Mouse (Mus musculus): ENCODE results near the gene Tulp2. TPM values are rescaled to one million over a fixed set of nuclear protein-coding genes. Genes with fewer than 3 reads are reported as not detected.
"Not testable (repeated sequence)": the region's sequence is repeated elsewhere in the genome, so short reads cannot be mapped to it uniquely, and the experiment has no call there.

Gene Tulp2
- polyA plus RNA-seq, 1 experiment from 2014 or later: 1.5 TPM

DNA sequence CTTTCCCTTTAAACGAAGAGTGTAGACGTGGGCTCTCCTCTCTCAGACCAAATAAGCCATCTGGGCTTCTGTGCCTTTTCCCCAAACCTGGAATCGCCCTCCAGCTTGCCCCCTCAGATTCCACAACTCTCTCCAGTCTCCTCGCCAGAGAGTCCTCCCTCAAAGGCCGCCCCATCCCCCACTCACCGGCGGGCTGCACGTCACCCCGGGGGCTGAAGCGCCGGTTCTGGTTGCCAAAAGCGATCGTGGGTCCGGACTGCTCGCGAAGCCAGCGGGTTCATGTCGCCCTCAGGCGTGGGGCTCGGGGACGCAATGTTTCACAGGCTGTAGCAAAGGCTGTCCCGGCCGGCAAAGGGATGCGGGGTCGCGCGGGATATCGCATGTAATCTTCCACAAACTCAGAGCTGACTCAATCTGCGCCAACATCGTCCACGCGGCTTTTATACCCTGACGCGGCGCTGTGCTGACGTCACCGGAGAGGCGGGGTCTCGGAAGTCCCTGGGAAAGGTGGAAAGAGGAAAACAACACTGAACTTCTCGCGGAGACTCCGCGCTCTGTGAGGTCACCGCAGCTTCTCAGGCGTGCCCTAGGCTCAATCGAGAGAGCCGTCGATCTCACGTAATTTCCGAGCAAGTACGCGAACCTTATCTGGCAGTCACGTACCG is 44.3 kb downstream of the Tulp2 start, which contains the start of the genes Ppp1r15a and Plekha4:
TSS of gene Ppp1r15a (minus strand) at position 460 of the 665 bp plus-strand sequence.
TSS of gene Plekha4 (plus strand) at position 522 of the 665 bp plus-strand sequence.
- ATAC-seq (replicated peaks; ENCODE audit: insufficient number of reproducible peaks, low FRiP score, low TSS enrichment): peak; percentile 81
- Histone ChIP-seq H3K9me3 (replicated peaks; ENCODE audit: control insufficient read depth, low read length) (no peaks in the 10 kb centered on the region), H3K4me2 (peak within 1 kb of the TSS; percentile 79), H3K4me3 (ENCODE audit: low read depth, low read length) (peak within 1 kb of the TSS; percentile 74), H3K36me3 (ENCODE audit: control insufficient read depth, insufficient read depth, low read length) (no peaks in the 10 kb centered on the region), H3K4me1 (ENCODE audit: control insufficient read depth, insufficient read depth, low read length) (peaks cover 29% of the 10 kb centered on the region), H3K9ac (ENCODE audit: low read depth, low read length) (peak within 1 kb of the TSS; percentile 96), H3K27me3 (ENCODE audit: control insufficient read depth, insufficient read depth, low read length) (no peaks in the 10 kb centered on the region), H3K27ac (ENCODE audit: low read depth, low read length) (peak within 1 kb of the TSS; percentile 96)
- under 1% methylated on average over 54 of the region's 54 CpGs for WGBS (ENCODE audit: insufficient replicate concordance)

- Histone ChIP-seq H3K4me3 (ENCODE audit: low read depth, low read length) (peak overlapping the region; percentile 74), H3K4me2 (peak overlapping the region; percentile 79), H3K9me3 (replicated peaks; ENCODE audit: control insufficient read depth, low read length) (no peaks in the 10 kb centered on the region), H3K27ac (ENCODE audit: low read depth, low read length) (peak overlapping the region; percentile 96), H3K36me3 (ENCODE audit: control insufficient read depth, insufficient read depth, low read length) (no peaks in the 10 kb centered on the region), H3K27me3 (ENCODE audit: control insufficient read depth, insufficient read depth, low read length) (no peaks in the 10 kb centered on the region), H3K9ac (ENCODE audit: low read depth, low read length) (peak overlapping the region; percentile 96), H3K4me1 (ENCODE audit: control insufficient read depth, insufficient read depth, low read length) (peaks cover 29% of the 10 kb centered on the region)
- 16% methylated on average over 7 of the region's 7 CpGs for WGBS (ENCODE audit: insufficient replicate concordance)
- ATAC-seq (replicated peaks; ENCODE audit: insufficient number of reproducible peaks, low FRiP score, low TSS enrichment): no peak
These were observed 44.9 kb downstream of the Tulp2 start for GRCm38 (mm10) chr7:45526474-45527120.

- H3K4me2 ChIP-seq: peak overlapping the region; percentile 79; the same call in 1 of the 2 replicates
- H3K27ac ChIP-seq (ENCODE audit: low read depth, low read length); H3K4me3 ChIP-seq (ENCODE audit: low read depth, low read length): not testable (repeated sequence)
These were observed 45.5 kb downstream of the Tulp2 start for GRCm38 (mm10) chr7:45527169-45527568.

GRCm38 (mm10) chr7:45529461-45529860 is 47.8 kb downstream of the Tulp2 start:
- Histone ChIP-seq H3K4me1 (ENCODE audit: control insufficient read depth, insufficient read depth, low read length) (peaks cover 21% of the 10 kb centered on the region), H3K9me3 (replicated peaks; ENCODE audit: control insufficient read depth, low read length) (no peaks in the 10 kb centered on the region), H3K4me2 (peak overlapping the region; percentile 31; the same call in 1 of the 2 replicates), H3K9ac (ENCODE audit: low read depth, low read length) (no peak overlapping the region), H3K27me3 (ENCODE audit: control insufficient read depth, insufficient read depth, low read length) (no peaks in the 10 kb centered on the region), H3K36me3 (ENCODE audit: control insufficient read depth, insufficient read depth, low read length) (no peaks in the 10 kb centered on the region), H3K27ac (ENCODE audit: low read depth, low read length) (no peak overlapping the region), H3K4me3 (ENCODE audit: low read depth, low read length) (no peak overlapping the region)
- 10% methylated on average over 6 of the region's 6 CpGs for WGBS (ENCODE audit: insufficient replicate concordance)
- no peak for ATAC-seq (replicated peaks; ENCODE audit: insufficient number of reproducible peaks, low FRiP score, low TSS enrichment)

More at GRCm38 (mm10) chr7:45527169-45527568, 45.5 kb downstream of the Tulp2 start:
- H3K9me3 ChIP-seq (replicated peaks; ENCODE audit: control insufficient read depth, low read length); H3K9ac ChIP-seq (ENCODE audit: low read depth, low read length); ATAC-seq (replicated peaks; ENCODE audit: insufficient number of reproducible peaks, low FRiP score, low TSS enrichment); H3K36me3 ChIP-seq (ENCODE audit: control insufficient read depth, insufficient read depth, low read length); H3K27me3 ChIP-seq (ENCODE audit: control insufficient read depth, insufficient read depth, low read length): not testable (repeated sequence)
- H3K4me1 ChIP-seq (ENCODE audit: control insufficient read depth, insufficient read depth, low read length): peaks cover 29% of the 10 kb centered on the region
- 74% methylated on average over 6 of the region's 6 CpGs for WGBS (ENCODE audit: insufficient replicate concordance)

DNA sequence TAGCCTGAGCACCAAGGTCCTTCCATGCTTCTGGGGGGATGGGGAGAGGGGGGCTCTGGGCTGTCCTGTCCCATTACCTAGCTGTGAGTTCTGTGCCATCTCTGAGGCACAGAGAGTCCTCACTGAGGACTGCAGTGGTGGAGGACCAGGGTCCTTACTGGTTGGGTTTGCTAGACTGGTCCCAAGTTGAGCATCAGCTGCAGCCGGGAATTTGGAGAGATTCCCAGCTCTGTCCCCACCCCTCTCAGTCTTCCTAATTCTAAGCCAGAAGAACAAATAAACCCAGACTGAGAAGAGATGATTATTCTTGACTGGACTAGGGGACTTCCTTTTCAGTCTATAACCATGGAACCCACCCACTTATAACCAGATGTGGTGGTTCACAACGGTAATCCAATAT is 49.0 kb downstream of the Tulp2 start:
- Histone ChIP-seq H3K4me3 (ENCODE audit: low read depth, low read length) (no peak overlapping the region), H3K36me3 (ENCODE audit: control insufficient read depth, insufficient read depth, low read length) (no peaks in the 10 kb centered on the region), H3K27ac (ENCODE audit: low read depth, low read length) (no peak overlapping the region), H3K9me3 (replicated peaks; ENCODE audit: control insufficient read depth, low read length) (no peaks in the 10 kb centered on the region), H3K4me1 (ENCODE audit: control insufficient read depth, insufficient read depth, low read length) (peaks cover 14% of the 10 kb centered on the region), H3K27me3 (ENCODE audit: control insufficient read depth, insufficient read depth, low read length) (no peaks in the 10 kb centered on the region), H3K9ac (ENCODE audit: low read depth, low read length) (no peak overlapping the region), H3K4me2 (no peak overlapping the region)
- no peak for ATAC-seq (replicated peaks; ENCODE audit: insufficient number of reproducible peaks, low FRiP score, low TSS enrichment)
- WGBS (ENCODE audit: insufficient replicate concordance): 82% methylated on average over 2 of the region's 2 CpGs

- Histone ChIP-seq H3K9me3 (replicated peaks; ENCODE audit: control insufficient read depth, low read length) (no peaks in the 10 kb centered on the region), H3K4me2 (no peak overlapping the region), H3K9ac (ENCODE audit: low read depth, low read length) (no peak overlapping the region), H3K4me1 (ENCODE audit: control insufficient read depth, insufficient read depth, low read length) (peaks cover 5% of the 10 kb centered on the region), H3K36me3 (ENCODE audit: control insufficient read depth, insufficient read depth, low read length) (no peaks in the 10 kb centered on the region), H3K4me3 (ENCODE audit: low read depth, low read length) (no peak overlapping the region), H3K27ac (ENCODE audit: low read depth, low read length) (no peak overlapping the region), H3K27me3 (ENCODE audit: control insufficient read depth, insufficient read depth, low read length) (no peaks in the 10 kb centered on the region)
- WGBS (ENCODE audit: insufficient replicate concordance): 73% methylated on average over 1 of the region's 1 CpGs
- ATAC-seq (replicated peaks; ENCODE audit: insufficient number of reproducible peaks, low FRiP score, low TSS enrichment): no peak
These were observed 54.0 kb downstream of the Tulp2 start for GRCm38 (mm10) chr7:45535676-45536075.

DNA sequence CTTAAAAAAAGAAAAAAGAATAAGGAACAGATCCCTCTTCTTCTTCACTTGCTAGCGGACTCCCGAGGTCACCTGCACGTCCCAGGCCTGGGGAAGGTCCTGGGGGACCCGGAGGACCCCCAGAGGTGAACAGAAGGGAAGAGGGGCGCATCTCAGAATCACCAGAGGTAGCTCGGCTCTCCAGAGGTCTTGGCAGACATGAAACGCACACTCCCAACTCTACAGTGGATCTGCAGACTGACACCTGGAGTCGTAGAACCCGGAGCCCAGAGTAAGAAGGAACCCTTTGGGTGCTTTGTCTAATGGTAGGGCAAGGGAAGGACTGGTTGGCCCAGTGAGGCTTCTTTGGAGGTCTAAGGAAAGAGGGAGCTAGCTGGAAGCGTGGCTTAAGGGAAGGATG is 55.9 kb downstream of the Tulp2 start:
- ATAC-seq (replicated peaks; ENCODE audit: insufficient number of reproducible peaks, low FRiP score, low TSS enrichment): no peak
- WGBS (ENCODE audit: insufficient replicate concordance): 71% methylated on average over 10 of the region's 10 CpGs
- peak overlapping the region; percentile 90 for H3K4me2 ChIP-seq
- H3K9ac ChIP-seq (ENCODE audit: low read depth, low read length): peak overlapping the region; percentile 62; the same call in 1 of the 2 replicates
- H3K27me3 ChIP-seq (ENCODE audit: control insufficient read depth, insufficient read depth, low read length): no peaks in the 10 kb centered on the region
- H3K4me3 ChIP-seq (ENCODE audit: low read depth, low read length): peak overlapping the region; percentile 55
- no peaks in the 10 kb centered on the region for H3K36me3 ChIP-seq (ENCODE audit: control insufficient read depth, insufficient read depth, low read length)
- peaks cover 4% of the 10 kb centered on the region for H3K4me1 ChIP-seq (ENCODE audit: control insufficient read depth, insufficient read depth, low read length)
- H3K9me3 ChIP-seq (replicated peaks; ENCODE audit: control insufficient read depth, low read length): no peaks in the 10 kb centered on the region
- no peak overlapping the region for H3K27ac ChIP-seq (ENCODE audit: low read depth, low read length)

DNA sequence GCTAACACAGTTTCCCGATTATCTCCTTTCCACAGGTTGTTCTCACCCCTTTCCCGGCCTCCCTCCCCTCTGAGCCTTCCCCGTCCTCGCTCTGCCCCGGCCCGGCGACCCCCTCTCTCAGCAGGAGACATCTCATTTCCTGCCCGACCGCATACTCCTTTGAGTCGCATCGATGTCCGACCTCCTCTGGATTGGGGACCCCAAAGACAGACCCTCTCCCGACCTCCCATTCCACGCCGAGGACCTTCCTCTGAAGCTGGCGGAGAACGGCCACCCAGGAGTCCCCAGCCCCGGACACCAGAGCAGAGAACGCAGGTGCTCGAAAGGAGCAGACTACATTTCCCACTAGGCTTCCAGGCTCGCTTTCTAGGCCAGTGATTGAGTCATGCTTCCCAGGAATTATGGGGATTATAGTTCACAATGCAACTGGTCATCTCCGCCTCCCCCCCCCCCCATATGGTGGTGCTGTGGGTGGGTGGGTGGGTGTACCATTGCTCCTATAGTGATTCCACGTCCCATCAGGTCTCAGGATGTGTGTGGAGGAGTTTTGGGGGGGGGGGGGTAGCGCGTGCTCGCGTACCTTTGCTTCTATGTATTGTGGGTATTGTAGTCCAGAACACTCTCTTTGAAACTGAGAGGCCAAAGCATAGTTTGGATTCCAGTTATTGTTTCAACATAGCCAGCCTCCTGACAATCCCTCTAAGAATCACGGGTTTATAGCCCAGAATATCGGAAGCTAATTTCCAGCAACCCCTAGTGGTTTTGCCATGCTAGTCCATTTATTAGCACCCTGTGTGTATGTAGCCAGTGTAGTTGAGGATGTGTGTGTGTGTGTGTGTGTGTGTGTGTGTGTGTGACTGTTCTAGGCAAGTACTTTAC is 56.7 kb downstream of the Tulp2 start:
- no peaks in the 10 kb centered on the region for H3K36me3 ChIP-seq (ENCODE audit: control insufficient read depth, insufficient read depth, low read length)
- H3K4me3 ChIP-seq (ENCODE audit: low read depth, low read length): peak overlapping the region; percentile 55
- H3K4me2 ChIP-seq: peak overlapping the region; percentile 90
- H3K4me1 ChIP-seq (ENCODE audit: control insufficient read depth, insufficient read depth, low read length): peaks cover 4% of the 10 kb centered on the region
- peak overlapping the region; percentile 62 for H3K9ac ChIP-seq (ENCODE audit: low read depth, low read length)
- H3K27ac ChIP-seq (ENCODE audit: low read depth, low read length): no peak overlapping the region
- H3K9me3 ChIP-seq (replicated peaks; ENCODE audit: control insufficient read depth, low read length): no peaks in the 10 kb centered on the region
- H3K27me3 ChIP-seq (ENCODE audit: control insufficient read depth, insufficient read depth, low read length): no peaks in the 10 kb centered on the region
- peak; percentile 60; the same call in 1 of the 2 replicates for ATAC-seq (replicated peaks; ENCODE audit: insufficient number of reproducible peaks, low FRiP score, low TSS enrichment)
- 4% methylated on average over 28 of the region's 29 CpGs for WGBS (ENCODE audit: insufficient replicate concordance)

Data from heart, embryonic 11.5 days (tissue).